In the genomic region with DNA sequence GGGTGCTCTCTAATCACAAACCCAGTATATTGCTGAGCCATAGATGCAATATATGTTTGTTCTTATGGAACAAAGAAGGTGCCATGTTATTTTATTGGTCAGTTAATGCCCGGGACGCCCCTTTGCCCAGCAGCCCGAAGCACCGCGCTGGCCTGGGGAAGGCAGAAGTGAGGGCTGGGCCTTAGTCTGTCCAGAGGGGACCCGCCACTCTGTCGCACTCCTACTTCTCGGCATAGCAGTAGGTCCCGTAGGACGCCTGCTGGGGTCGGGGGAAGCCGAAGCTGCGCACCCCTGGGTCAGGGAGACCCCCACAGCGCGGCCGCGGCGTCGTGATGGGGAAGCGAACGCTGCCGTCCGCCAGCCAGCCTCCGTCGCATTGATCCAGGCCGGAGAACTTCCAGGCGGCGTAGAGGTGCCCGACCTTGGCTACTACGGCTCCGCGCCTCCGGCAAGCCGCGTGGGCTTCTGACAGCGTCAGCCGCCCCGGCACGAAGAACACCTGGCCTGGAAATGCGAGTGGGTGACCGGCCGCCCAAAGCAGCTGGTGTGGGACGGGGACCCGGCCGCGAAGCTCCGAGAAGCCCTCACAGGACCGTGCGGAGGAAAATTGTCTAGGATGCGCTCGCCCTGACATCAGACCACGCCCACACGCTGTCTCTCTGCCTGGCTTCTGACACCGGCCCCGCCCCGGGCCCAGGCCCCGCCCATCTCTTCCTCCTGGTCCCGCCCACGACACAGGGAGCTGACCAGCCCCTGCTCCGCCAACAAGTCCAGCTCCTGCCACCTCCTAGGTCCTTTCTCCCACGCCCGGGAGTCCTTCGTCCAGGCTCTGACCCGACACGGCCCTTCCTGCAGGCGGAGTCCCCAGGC, we compare ENCODE assay signal across 9 mouse cellular contexts. TPM values are rescaled to one million over a fixed set of nuclear protein-coding genes. Genes with fewer than 3 reads are reported as not detected.
DNase-seq lines count a peak whose midpoint lies in the region; ATAC-seq and TF ChIP-seq lines count a peak whose summit lies in the region.
"Had no signal": no experiment of that assay in that cellular context is flagged by ENCODE, and none has a peak within 500 bp of the region (broad histone marks: within the 10 kb centered on the region; RNA-seq: fewer than 3 reads in every experiment).

No protein-coding gene starts in this region.

- DNase-seq in CD4-positive helper T cell, adult 2 months (ENCODE audit: low read depth, low spot score) = peak; percentile 85
- peak; percentile 53 for DNase-seq in c-Kit-negative CD71-positive TER-119-positive erythroid progenitor cells, embryonic 14.5 days (ENCODE audit: low read depth, low spot score)
- peak; percentile 96 for DNase-seq in kidney, postnatal 10 days
- peak; percentile 84 for DNase-seq in liver, adult 2 months (ENCODE audit: extremely low read depth, low read depth, low spot score)
- peak; percentile 78 to 79 for DNase-seq in spleen, postnatal 36 days (ENCODE audit: low spot score in 2 of 2)

- H3K9ac ChIP-seq in heart, embryonic 14.5 days (ENCODE audit: low read length) = peak overlapping the region; percentile 27; the same call in 1 of the 2 replicates
- H3K9ac ChIP-seq in liver, adult 2 months (ENCODE audit: low read depth, low read length) = peak overlapping the region; percentile 67

- peak; percentile 85 for ATAC-seq in erythroid progenitor cell, adult 5-6 weeks (replicated peaks; ENCODE audit: low FRiP score, poor library complexity, severe bottlenecking)
- ATAC-seq in heart, embryonic 14.5 days (ENCODE audit: insufficient number of reproducible peaks, insufficient read depth, low FRiP score, low read depth) = peak; percentile 83

- peaks cover 75% of the 10 kb centered on the region for H3K27me3 ChIP-seq in heart, embryonic 14.5 days (ENCODE audit: control insufficient read depth, insufficient read depth, low read length)
- H3K27me3 ChIP-seq in liver, adult 2 months (ENCODE audit: control insufficient read depth, insufficient read depth, low read length) = peaks cover 20% of the 10 kb centered on the region
- peaks cover 45% of the 10 kb centered on the region for H3K27me3 ChIP-seq in myocyte (ENCODE audit: control insufficient read depth, insufficient read depth, insufficient read length)

- H3K27ac ChIP-seq in heart, embryonic 14.5 days (replicated peaks in 1 of 2; ENCODE audit: control insufficient read depth in 1 of 2, insufficient read depth in 1 of 2, low read depth in 2 of 2, low read length in 2 of 2) = no peak overlapping the region
- H3K27ac ChIP-seq in liver, adult 2 months (replicated peaks; ENCODE audit: insufficient read depth, low read depth, low read length) = no peak overlapping the region

- H3K36me3 ChIP-seq in heart, embryonic 14.5 days (ENCODE audit: control insufficient read depth, insufficient read depth, low read length) = no peaks in the 10 kb centered on the region
- H3K36me3 ChIP-seq in liver, adult 2 months (ENCODE audit: control insufficient read depth, insufficient read depth, low read length) = no peaks in the 10 kb centered on the region
- H3K36me3 ChIP-seq in myocyte (ENCODE audit: control insufficient read depth, insufficient read depth) = no peaks in the 10 kb centered on the region

- no peak for TF ChIP-seq CTCF in liver, adult 2 months (IDR thresholded peaks at IDR 0.05; ENCODE audit: low read depth, low read length)

- H3K4me1 ChIP-seq in heart, embryonic 14.5 days (ENCODE audit: control insufficient read depth in 2 of 2, insufficient read depth in 2 of 2, low read length in 2 of 2) = peaks cover 9 to 11% of the 10 kb centered on the region in 2 experiments; a peak in 3 of 4 replicates
- H3K4me1 ChIP-seq in liver, adult 2 months (ENCODE audit: control insufficient read depth, insufficient read depth, low read length) = peaks cover 6% of the 10 kb centered on the region; the same call in 1 of the 2 replicates

- H3ac ChIP-seq in myocyte (ENCODE audit: control insufficient read depth, insufficient read length) = no peak overlapping the region

- TF ChIP-seq POLR2A in liver, adult 2 months (IDR thresholded peaks at IDR 0.05; ENCODE audit: extremely low read depth, insufficient read depth, low read length) = no peak
- no peak for TF ChIP-seq POLR2A in myocyte (IDR thresholded peaks at IDR 0.05; ENCODE audit: insufficient read length, low read depth)

- H3K4me2 ChIP-seq in heart, embryonic 14.5 days (ENCODE audit: low read length) = peak overlapping the region; percentile 90
- H3K4me2 ChIP-seq in myocyte (ENCODE audit: low read depth) = peak overlapping the region; percentile 62

- H3K4me3 ChIP-seq in heart, embryonic 14.5 days (ENCODE audit: control insufficient read depth in 1 of 2, insufficient read depth in 1 of 2, low read depth in 1 of 2, low read length in 2 of 2) = peak overlapping the region; percentile 48 to 64
- H3K4me3 ChIP-seq in liver, adult 2 months (ENCODE audit: insufficient read depth, low read depth, low read length) = peak overlapping the region; percentile 58
- H3K4me3 ChIP-seq in myocyte = no peak overlapping the region

- H3K9me3 ChIP-seq in heart, embryonic 14.5 days (ENCODE audit: control insufficient read depth, low read length) = no peaks in the 10 kb centered on the region

- no peaks in the 10 kb centered on the region for H3K79me2 ChIP-seq in liver, adult 2 months (ENCODE audit: control insufficient read depth, insufficient read depth, low read length)
- no peaks in the 10 kb centered on the region for H3K79me2 ChIP-seq in myocyte (ENCODE audit: control insufficient read depth, insufficient read depth)

- 1% methylated on average over 63 of the region's 66 CpGs for WGBS in heart, embryonic 14.5 days
- 5% methylated on average over 66 of the region's 66 CpGs for WGBS in liver, adult 2 months

TF ChIP-seq in myocyte, 11 proteins besides CTCF, POLR2A, EP300 and RAD21:
- peak; percentile 64 for TF ChIP-seq REST (IDR thresholded peaks at IDR 0.05; ENCODE audit: insufficient read depth, insufficient read length)
- TF ChIP-seq TCF12 (IDR thresholded peaks at IDR 0.05; ENCODE audit: insufficient read depth, poor library complexity, severe bottlenecking) = no peak
- TF ChIP-seq MYOD1 (IDR thresholded peaks at IDR 0.05; ENCODE audit: control insufficient read depth in 1 of 3, insufficient read length in 2 of 3, low read depth in 2 of 3) = peak in 1 of 3 experiments; percentile 4

RNA-seq across cellular contexts. Expression of gene Hapln2, which starts 4.8 kb away (rescaled TPM):
- total RNA-seq in erythroid progenitor cell, adult 5-6 weeks (2015; ENCODE audit: low replicate concordance) = not detected in 2 replicates
- not detected in 2 replicates for total RNA-seq in erythroid progenitor cell, adult 5-6 weeks (2017; ENCODE audit: low replicate concordance)
- 0.58 TPM in 1 of 2 replicates, not detected in the other for polyA plus RNA-seq in heart, embryonic 14.5 days (2014; fragmentation: Nextera tagmentation; extraction: Ambion mirVana)
- not detected in 2 replicates for total RNA-seq in liver, adult 2 months (2014; rRNA removed)
- not detected in 2 replicates for polyA plus RNA-seq in liver, adult 2 months (2012; rRNA removed)
- polyA plus RNA-seq in myocyte (2012; fragmentation: generic; extraction: Trizol) = not detected
- polyA plus RNA-seq: C2C12 had no signal

RNA-seq across cellular contexts. Expression of gene Gpatch4, which starts 20.4 kb away (rescaled TPM):
- 3.6 and 8.4 TPM in 2 replicates for total RNA-seq in erythroid progenitor cell, adult 5-6 weeks (2015; ENCODE audit: low replicate concordance)
- total RNA-seq in erythroid progenitor cell, adult 5-6 weeks (2017; ENCODE audit: low replicate concordance) = 3.6 and 5.4 TPM in 2 replicates
- 14.7 and 16.7 TPM in 2 replicates for polyA plus RNA-seq in heart, embryonic 14.5 days (2014; fragmentation: Nextera tagmentation; extraction: Ambion mirVana)
- total RNA-seq in liver, adult 2 months (2014; rRNA removed) = 4.2 and 5.7 TPM in 2 replicates
- 4.1 and 4.3 TPM in 2 replicates for polyA plus RNA-seq in liver, adult 2 months (2012; rRNA removed)
- polyA plus RNA-seq in myocyte (2012; fragmentation: generic; extraction: Trizol) = 11.7 TPM

RNA-seq across cellular contexts. Expression of gene Bcan, which starts 22.5 kb away (rescaled TPM):
- total RNA-seq in erythroid progenitor cell, adult 5-6 weeks (2015; ENCODE audit: low replicate concordance) = not detected in 2 replicates
- total RNA-seq in erythroid progenitor cell, adult 5-6 weeks (2017; ENCODE audit: low replicate concordance) = not detected in 2 replicates
- 0.31 TPM in 1 of 2 replicates, not detected in the other for polyA plus RNA-seq in heart, embryonic 14.5 days (2014; fragmentation: Nextera tagmentation; extraction: Ambion mirVana)
- total RNA-seq in liver, adult 2 months (2014; rRNA removed) = 0.13 TPM in 1 of 2 replicates, not detected in the other
- not detected in 2 replicates for polyA plus RNA-seq in liver, adult 2 months (2012; rRNA removed)
- polyA plus RNA-seq in myocyte (2012; fragmentation: generic; extraction: Trizol) = 0.06 TPM

RNA-seq across cellular contexts. Expression of gene Naxe, which starts 35.7 kb away (rescaled TPM):
- total RNA-seq in erythroid progenitor cell, adult 5-6 weeks (2015; ENCODE audit: low replicate concordance) = 11.9 and 12.2 TPM in 2 replicates
- 5.5 and 7.6 TPM in 2 replicates for total RNA-seq in erythroid progenitor cell, adult 5-6 weeks (2017; ENCODE audit: low replicate concordance)
- 161 and 168 TPM in 2 replicates for polyA plus RNA-seq in heart, embryonic 14.5 days (2014; fragmentation: Nextera tagmentation; extraction: Ambion mirVana)
- 99.6 and 105 TPM in 2 replicates for total RNA-seq in liver, adult 2 months (2014; rRNA removed)
- 84.1 and 94.0 TPM in 2 replicates for polyA plus RNA-seq in liver, adult 2 months (2012; rRNA removed)
- polyA plus RNA-seq in myocyte (2012; fragmentation: generic; extraction: Trizol) = 141 TPM

RNA-seq across cellular contexts. Expression of gene Nes, which starts 51.7 kb away (rescaled TPM):
- not detected in 2 replicates for total RNA-seq in erythroid progenitor cell, adult 5-6 weeks (2015; ENCODE audit: low replicate concordance)
- not detected in 2 replicates for total RNA-seq in erythroid progenitor cell, adult 5-6 weeks (2017; ENCODE audit: low replicate concordance)
- polyA plus RNA-seq in heart, embryonic 14.5 days (2014; fragmentation: Nextera tagmentation; extraction: Ambion mirVana) = 9.8 and 10.7 TPM in 2 replicates
- 0.65 and 0.74 TPM in 2 replicates for total RNA-seq in liver, adult 2 months (2014; rRNA removed)
- polyA plus RNA-seq in liver, adult 2 months (2012; rRNA removed) = 0.53 and 0.55 TPM in 2 replicates
- polyA plus RNA-seq in myocyte (2012; fragmentation: generic; extraction: Trizol) = 268 TPM
